Mouse (Mus musculus) CH12.LX (cell line): ENCODE measurements at regions not wholly inside any gene's neighbourhood (a gene's known extent, or its start where the extent isn't known, plus 50 kb on each side); places are given as distances from the start of the nearest gene placed in this dataset.

ENCODE experiments used
- DNase-seq: peaks from one replicate; pipeline ENCODE4 v3.0.0-alpha.2; 2013; ENCODE audit errors: extremely low read depth
- H3K27ac ChIP-seq: 2 replicates; pipeline ENCODE4 v1.5.1; 2012; ENCODE audit warnings: low read depth, mild to moderate bottlenecking, control low read depth, moderate library complexity; ENCODE audit not compliant: insufficient read depth
- H3K27me3 ChIP-seq: replicated peaks from 2 replicates; pipeline ENCODE3; 2012; ENCODE audit warnings: inconsistent platforms
- H3K36me3 ChIP-seq, 2 experiments: replicated peaks in 1 of 2; 2 replicates each; pipeline versions ENCODE3 to v1.6.1; 2012; ENCODE audit warnings: inconsistent platforms in 1 of 2, low read length in 1 of 2, mild to moderate bottlenecking in 1 of 2, mixed read lengths in 1 of 2, moderate library complexity in 1 of 2; ENCODE audit not compliant: control insufficient read depth in 1 of 2, insufficient read depth in 1 of 2
- H3K4me1 ChIP-seq, 2 experiments: 2 replicates each; pipeline ENCODE4 v1.6.1; 2012; ENCODE audit warnings: inconsistent platforms in 1 of 2, moderate library complexity in 1 of 2; ENCODE audit not compliant: insufficient read depth in 2 of 2, control insufficient read depth in 1 of 2
- H3K4me2 ChIP-seq: 2 replicates; pipeline ENCODE4 v1.6.1; 2012; ENCODE audit warnings: low read depth, mild to moderate bottlenecking, control low read depth; ENCODE audit not compliant: poor library complexity, insufficient read depth, severe bottlenecking
- H3K4me3 ChIP-seq, 3 experiments: fragments of 150-350 bp in 1 of 3; sonication (generic) in 1 of 3; replicated peaks in 1 of 3; 2 replicates each; pipeline versions ENCODE3 to v1.5.1; 2011 to 2012; ENCODE audit warnings: low read depth in 2 of 3, low read length in 2 of 3, mild to moderate bottlenecking in 2 of 3, moderate library complexity in 2 of 3, control low read depth in 1 of 3, improper control_type of control experiment in 1 of 3, inconsistent platforms in 1 of 3, mixed read lengths in 1 of 3; ENCODE audit not compliant: poor library complexity in 1 of 3
- H3K79me2 ChIP-seq: replicated peaks from 2 replicates; pipeline ENCODE4 v1.6.1; 2012; ENCODE audit warnings: mild to moderate bottlenecking, moderate library complexity; ENCODE audit not compliant: control insufficient read depth, poor library complexity, insufficient read depth, severe bottlenecking; ENCODE audit errors: extremely low read depth
- H3K9ac ChIP-seq: 2 replicates; pipeline ENCODE4 v1.6.1; 2012; ENCODE audit warnings: low read depth, mild to moderate bottlenecking, control low read depth, moderate library complexity; ENCODE audit not compliant: insufficient read depth
- H3K9me3 ChIP-seq: replicated peaks from 2 replicates; pipeline ENCODE3; 2012; ENCODE audit warnings: low read length, inconsistent platforms, mixed read lengths
- CHD2 ChIP-seq: IDR thresholded peaks from 2 replicates; pipeline ENCODE4 v1.6.1; 2011; ENCODE audit warnings: low read length, improper control_type of control experiment
- ELF1 ChIP-seq: IDR thresholded peaks from 2 replicates; pipeline ENCODE4 v1.6.1; 2014; ENCODE audit warnings: low read depth, mild to moderate bottlenecking, inconsistent platforms, low read length, improper control_type of control experiment
- IRF4 ChIP-seq: IDR thresholded peaks from 2 replicates; pipeline ENCODE4 v1.6.1; 2014; ENCODE audit warnings: low read depth, mild to moderate bottlenecking, inconsistent platforms, low read length, improper control_type of control experiment
- JUN ChIP-seq: IDR thresholded peaks from 2 replicates; pipeline ENCODE4 v1.6.1; 2011; ENCODE audit warnings: low read depth, mild to moderate bottlenecking, low read length, improper control_type of control experiment, moderate library complexity; ENCODE audit not compliant: insufficient read depth
- JUND ChIP-seq: conservative IDR thresholded peaks from 2 replicates; pipeline ENCODE4 v1.6.1; 2011; ENCODE audit warnings: low read depth, low read length, improper control_type of control experiment
- MAFK ChIP-seq: IDR thresholded peaks from 2 replicates; pipeline ENCODE4 v1.6.1; 2011; ENCODE audit warnings: low read length, improper control_type of control experiment; ENCODE audit not compliant: insufficient replicate concordance
- MAX ChIP-seq: IDR thresholded peaks from 2 replicates; pipeline ENCODE4 v1.6.1; 2011; ENCODE audit warnings: low read length, improper control_type of control experiment
- MEF2A ChIP-seq: IDR thresholded peaks from 2 replicates; pipeline ENCODE4 v1.6.1; 2014; ENCODE audit warnings: low read depth, mild to moderate bottlenecking, inconsistent platforms, low read length, improper control_type of control experiment, borderline replicate concordance
- MXI1 ChIP-seq: IDR thresholded peaks from 2 replicates; pipeline ENCODE4 v1.6.1; 2011; ENCODE audit warnings: mild to moderate bottlenecking, low read depth, low read length, improper control_type of control experiment
- NRF1 ChIP-seq: IDR thresholded peaks from 2 replicates; pipeline ENCODE4 v1.6.1; 2014; ENCODE audit warnings: low read depth, mild to moderate bottlenecking, inconsistent platforms, low read length, improper control_type of control experiment, moderate library complexity
- POLR2AphosphoS2 ChIP-seq: IDR thresholded peaks from 2 replicates; pipeline ENCODE4 v1.6.1; 2011; ENCODE audit warnings: low read depth, low read length, improper control_type of control experiment
- RCOR1 ChIP-seq: conservative IDR thresholded peaks from 2 replicates; pipeline ENCODE4 v1.6.1; 2012; ENCODE audit warnings: low read depth, mild to moderate bottlenecking, inconsistent platforms, low read length, improper control_type of control experiment
- SIN3A ChIP-seq: IDR thresholded peaks from 2 replicates; pipeline ENCODE4 v1.6.1; 2012; ENCODE audit warnings: low read length, improper control_type of control experiment, inconsistent platforms
- TCF12 ChIP-seq: IDR thresholded peaks from 2 replicates; pipeline ENCODE4 v1.6.1; 2014; ENCODE audit warnings: low read depth, mild to moderate bottlenecking, inconsistent platforms, low read length, improper control_type of control experiment
- UBTF ChIP-seq: IDR thresholded peaks from 2 replicates; pipeline ENCODE4 v1.6.1; 2012; ENCODE audit warnings: low read depth, mild to moderate bottlenecking, inconsistent platforms, low read length, improper control_type of control experiment, moderate library complexity
- USF1 ChIP-seq: IDR thresholded peaks from 2 replicates; pipeline ENCODE4 v1.6.1; 2014; ENCODE audit warnings: low read depth, mild to moderate bottlenecking, inconsistent platforms, low read length, improper control_type of control experiment
- ZC3H11A ChIP-seq: IDR thresholded peaks from 2 replicates; pipeline ENCODE4 v1.6.1; 2012; ENCODE audit warnings: low read depth, mild to moderate bottlenecking, inconsistent platforms, low read length, improper control_type of control experiment
- ZMIZ1 ChIP-seq: IDR thresholded peaks from 2 replicates; pipeline ENCODE4 v1.6.1; 2012; ENCODE audit warnings: low read depth, mild to moderate bottlenecking, inconsistent platforms, low read length, improper control_type of control experiment
- dilution Hi-C: fragments of 300-500 bp; cut with MboI; formaldehyde crosslinking; loops from 2 replicates; pipeline ENCODE4 v1.14.3; 2020; ENCODE audit warnings: low sequenced_read_pairs; ENCODE audit not compliant: extremely low pct_unique_long_range_greater_than_20kb, extremely low pct_ligation_motif_present
- in situ Hi-C: fragments of 300-500 bp; cut with MboI; formaldehyde crosslinking; loops from 3 replicates; pipeline ENCODE4 v1.14.3; 2019; ENCODE audit warnings: low sequenced_read_pairs, low pct_ligation_motif_present, low pct_unique_long_range_greater_than_20kb, mixed read lengths

DNA sequence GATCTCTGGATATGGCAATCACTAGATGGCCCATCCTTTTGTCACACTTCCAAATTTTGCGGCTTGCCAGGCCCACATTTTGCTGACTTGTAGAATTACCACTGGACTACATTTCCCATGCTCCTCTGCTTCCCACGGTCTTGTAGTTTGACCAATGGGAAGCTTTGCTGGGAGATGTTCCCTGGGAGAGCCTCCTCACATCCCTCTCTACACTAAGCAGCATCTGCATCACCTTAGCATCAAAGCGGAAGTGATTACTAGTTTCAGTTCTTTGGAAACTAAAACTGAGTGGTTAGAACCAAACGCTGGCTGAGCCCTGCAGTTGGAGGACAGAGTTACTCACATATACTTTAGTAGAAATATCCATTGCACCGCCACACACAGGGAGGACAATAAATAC is 181.9 kb upstream of the Foxq1 start (continued):
- TF ChIP-seq MAX (no peak), ZC3H11A (no peak), UBTF (no peak), POLR2AphosphoS2 (no peak), JUN (no peak), TCF12 (no peak)

DNA sequence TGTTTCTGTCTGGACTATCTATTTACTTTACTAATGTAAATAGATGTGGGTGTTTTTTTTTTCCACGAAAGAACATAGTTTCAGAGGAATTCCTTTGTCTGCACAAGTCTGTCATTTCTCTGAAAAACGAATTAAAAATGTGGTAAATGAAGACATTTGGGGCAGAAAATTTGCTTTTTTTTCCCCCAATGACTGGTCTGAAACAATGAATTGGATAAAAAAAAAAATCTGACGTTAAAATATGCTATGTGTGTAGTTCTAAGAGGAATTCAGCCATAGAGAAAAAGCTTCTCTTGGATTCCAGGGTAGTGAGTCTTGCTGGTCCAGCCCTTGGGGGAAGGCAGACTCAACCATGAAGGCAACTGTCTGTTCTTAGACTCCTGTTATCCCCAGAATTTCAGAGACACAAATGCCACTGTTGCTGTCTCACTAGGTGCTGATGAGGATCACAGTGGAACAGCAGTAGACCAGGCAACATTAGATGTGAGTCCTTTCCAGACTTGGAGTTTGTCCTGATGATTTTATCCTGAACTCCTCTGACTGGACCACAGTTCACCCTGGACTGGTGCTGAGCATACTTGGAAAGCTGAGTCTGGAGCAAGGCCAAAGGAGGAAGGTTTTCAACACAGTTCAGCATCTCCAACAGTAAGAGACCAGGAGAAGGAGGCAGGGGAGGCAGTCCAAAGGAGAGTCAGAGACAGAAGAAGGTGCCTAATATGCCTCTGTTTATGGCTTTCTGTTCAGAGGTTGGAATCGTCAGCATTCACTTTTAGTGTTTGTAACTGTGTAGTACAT is 162.3 kb upstream of the Foxq1 start:
- Histone ChIP-seq H3K4me1 (peaks cover 3 to 16% of the 10 kb centered on the region in 2 experiments; a peak in 3 of 4 replicates), H3K9me3 (no peaks in the 10 kb centered on the region), H3K9ac (no peak overlapping the region), H3K79me2 (no peaks in the 10 kb centered on the region), H3K27ac (no peak overlapping the region), H3K4me3 (no peak overlapping the region), H3K36me3 (no peaks in the 10 kb centered on the region)
- in situ Hi-C loops: no loop called here
- dilution Hi-C loops: no loop called here
- TF ChIP-seq TCF12: no peak
- TF ChIP-seq SIN3A: no peak
- no peak for TF ChIP-seq RCOR1
- TF ChIP-seq POLR2AphosphoS2: no peak
- no peak for TF ChIP-seq ELF1
- TF ChIP-seq USF1: no peak
- no peak for TF ChIP-seq JUND
- TF ChIP-seq CHD2: no peak
- no peak for TF ChIP-seq IRF4
- no peak for TF ChIP-seq MAFK
- no peak for TF ChIP-seq NRF1
- no peak for TF ChIP-seq ZMIZ1
- no peak for TF ChIP-seq MEF2A
- TF ChIP-seq MXI1: no peak
- TF ChIP-seq, all 38 proteins: peak for 0
- H3K27me3 ChIP-seq: no peaks in the 10 kb centered on the region
- DNase-seq: no peak
- H3K4me2 ChIP-seq: no peak overlapping the region
